Mouse (Mus musculus) splenic B cell, adult 2 months (primary cell): ENCODE results near the gene Dnah17.

Experiments used
- DNase-seq: peaks from one replicate; pipeline ENCODE4 v3.0.0-alpha.2; 2011; ENCODE audit warnings: low read depth, low spot score
- H3K27me3 ChIP-seq: 2 replicates; pipeline ENCODE4 v1.6.1; 2012; ENCODE audit warnings: mild to moderate bottlenecking, low read length, moderate library complexity, mixed read lengths; ENCODE audit not compliant: control insufficient read depth, poor library complexity, insufficient read depth, severe bottlenecking
- H3K36me3 ChIP-seq: 2 replicates; pipeline ENCODE4 v1.6.1; 2012; ENCODE audit warnings: mild to moderate bottlenecking, low read length, moderate library complexity, mixed read lengths; ENCODE audit not compliant: control insufficient read depth, poor library complexity, insufficient read depth, severe bottlenecking

Gene Dnah17

GRCm38 (mm10) chr11:118085961-118086360 is 44.5 kb downstream of the Dnah17 start:
- Histone ChIP-seq H3K36me3 (no peaks in the 10 kb centered on the region), H3K27me3 (no peaks in the 10 kb centered on the region)
- DNase-seq, result no peak

GRCm38 (mm10) chr11:118085176-118085575 is 45.3 kb downstream of the Dnah17 start:
- Histone ChIP-seq H3K36me3 (no peaks in the 10 kb centered on the region), H3K27me3 (no peaks in the 10 kb centered on the region)
- DNase-seq, result no peak

GRCm38 (mm10) chr11:118084266-118084665 is 46.2 kb downstream of the Dnah17 start:
- H3K27me3 ChIP-seq, result no peaks in the 10 kb centered on the region
- H3K36me3 ChIP-seq, result no peaks in the 10 kb centered on the region
- no peak for DNase-seq

DNA sequence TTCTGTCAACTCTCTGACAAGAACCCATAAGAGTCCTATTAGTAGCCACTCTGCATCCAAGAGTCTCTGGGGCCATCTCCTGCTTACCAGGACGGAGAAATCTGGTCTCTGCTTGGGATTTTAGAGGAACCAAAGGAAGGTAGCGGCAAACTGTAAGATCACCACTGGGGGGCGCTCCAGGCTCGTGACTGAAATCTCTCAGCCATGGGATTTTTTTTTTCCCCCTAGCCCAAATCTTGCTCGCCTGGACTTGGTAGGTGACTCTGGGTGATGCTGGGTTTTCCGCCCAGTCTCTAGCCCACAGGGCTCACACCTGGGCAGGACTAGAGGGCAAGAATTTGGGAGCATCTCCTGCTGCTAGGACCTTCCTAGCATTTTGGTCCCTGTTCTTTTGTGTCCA is 46.6 kb downstream of the Dnah17 start:
- DNase-seq, result peak; percentile 83
- Histone ChIP-seq H3K36me3 (no peaks in the 10 kb centered on the region), H3K27me3 (no peaks in the 10 kb centered on the region)

- no peak for DNase-seq
- H3K27me3 ChIP-seq, result no peaks in the 10 kb centered on the region
Observed at GRCm38 (mm10) chr11:118082294-118082693, 48.1 kb downstream of the Dnah17 start.

GRCm38 (mm10) chr11:118079750-118080149 is 50.7 kb downstream of the Dnah17 start:
- DNase-seq, result no peak
- Histone ChIP-seq H3K36me3 (no peaks in the 10 kb centered on the region), H3K27me3 (no peaks in the 10 kb centered on the region)

More at GRCm38 (mm10) chr11:118082294-118082693, 48.1 kb downstream of the Dnah17 start:
- no peaks in the 10 kb centered on the region for H3K36me3 ChIP-seq

- Histone ChIP-seq H3K27me3 (no peaks in the 10 kb centered on the region), H3K36me3 (no peaks in the 10 kb centered on the region)
- no peak for DNase-seq
Observed at GRCm38 (mm10) chr11:118076929-118077328, 53.5 kb downstream of the Dnah17 start.

- H3K36me3 ChIP-seq, result no peaks in the 10 kb centered on the region
- no peak for DNase-seq
- H3K27me3 ChIP-seq, result no peaks in the 10 kb centered on the region
Observed at GRCm38 (mm10) chr11:118075035-118075522, 55.4 kb downstream of the Dnah17 start.

- DNase-seq, result no peak
- Histone ChIP-seq H3K36me3 (no peaks in the 10 kb centered on the region), H3K27me3 (no peaks in the 10 kb centered on the region)
Observed at GRCm38 (mm10) chr11:118071227-118071912, 59.1 kb downstream of the Dnah17 start.

DNA sequence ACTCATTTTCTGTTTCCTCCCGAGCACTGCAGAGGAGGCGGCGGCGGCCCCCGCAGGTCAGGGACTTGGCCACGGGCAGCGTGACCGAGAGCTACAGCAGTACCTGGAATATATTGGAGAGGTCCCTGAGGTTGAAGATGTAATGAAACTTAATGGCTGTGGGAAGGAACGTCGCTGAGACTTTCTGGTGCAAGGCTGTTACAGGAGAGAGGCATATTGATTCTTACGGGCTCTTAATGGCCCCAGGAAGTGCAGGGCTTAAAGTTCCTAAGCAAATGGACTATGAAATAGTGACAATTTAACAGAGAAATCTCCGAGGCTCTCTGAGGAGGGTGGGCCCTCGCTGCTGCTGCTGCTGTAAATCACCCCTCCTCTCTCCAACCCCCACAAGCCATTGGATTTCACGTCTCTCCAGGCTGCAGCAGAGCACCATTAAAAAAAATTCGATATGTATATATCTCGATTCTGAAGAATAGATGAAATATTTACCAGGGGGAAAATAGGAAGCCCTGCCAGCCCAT is 61.6 kb downstream of the Dnah17 start:
- DNase-seq, result no peak
- H3K36me3 ChIP-seq, result no peaks in the 10 kb centered on the region
- H3K27me3 ChIP-seq, result no peaks in the 10 kb centered on the region

DNA sequence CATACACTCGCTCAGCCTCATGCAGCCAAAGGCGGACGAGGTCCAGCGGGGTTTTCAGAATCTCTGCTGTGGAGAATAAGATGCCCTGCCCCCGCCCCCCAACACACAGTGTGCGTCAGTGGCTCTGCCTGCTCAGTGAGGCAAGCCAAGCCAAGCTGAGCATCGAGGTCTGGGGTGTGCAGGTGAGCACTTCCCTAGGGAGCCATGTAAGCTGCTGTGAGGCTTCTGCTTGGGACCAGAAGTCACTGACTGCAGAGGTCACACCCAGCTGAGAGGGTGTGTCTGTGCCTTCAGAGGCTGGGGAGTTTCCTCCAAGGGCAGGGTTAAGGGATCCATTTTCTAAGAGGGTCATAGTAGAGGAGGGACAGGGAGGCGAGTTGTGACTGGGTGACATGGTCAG is 62.8 kb downstream of the Dnah17 start:
- Histone ChIP-seq H3K27me3 (no peaks in the 10 kb centered on the region), H3K36me3 (no peaks in the 10 kb centered on the region)

DNA sequence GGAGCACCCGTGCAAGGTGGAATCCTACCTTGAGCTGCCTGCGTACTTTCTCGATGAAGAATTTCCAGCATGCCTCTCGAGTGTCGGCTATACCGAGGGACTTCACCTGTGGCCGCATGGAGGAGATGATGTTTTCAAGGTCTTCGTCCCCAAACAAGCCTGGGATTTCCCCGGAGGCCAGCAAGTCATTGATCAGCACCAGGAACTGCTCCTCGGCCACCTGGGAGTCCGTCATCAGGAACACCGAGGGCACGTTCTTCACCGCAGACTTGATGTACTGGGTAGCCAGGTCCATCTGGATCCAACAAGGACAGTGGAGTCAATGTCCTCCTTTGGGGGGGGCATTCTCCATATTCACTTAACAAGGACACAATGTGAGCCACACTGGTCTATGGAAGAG is 70.4 kb downstream of the Dnah17 start:
- DNase-seq, result no peak
- Histone ChIP-seq H3K27me3 (no peaks in the 10 kb centered on the region), H3K36me3 (no peaks in the 10 kb centered on the region)

More for the DNA sequence above, 62.8 kb downstream of the Dnah17 start:
- peak; percentile 15 for DNase-seq

DNA sequence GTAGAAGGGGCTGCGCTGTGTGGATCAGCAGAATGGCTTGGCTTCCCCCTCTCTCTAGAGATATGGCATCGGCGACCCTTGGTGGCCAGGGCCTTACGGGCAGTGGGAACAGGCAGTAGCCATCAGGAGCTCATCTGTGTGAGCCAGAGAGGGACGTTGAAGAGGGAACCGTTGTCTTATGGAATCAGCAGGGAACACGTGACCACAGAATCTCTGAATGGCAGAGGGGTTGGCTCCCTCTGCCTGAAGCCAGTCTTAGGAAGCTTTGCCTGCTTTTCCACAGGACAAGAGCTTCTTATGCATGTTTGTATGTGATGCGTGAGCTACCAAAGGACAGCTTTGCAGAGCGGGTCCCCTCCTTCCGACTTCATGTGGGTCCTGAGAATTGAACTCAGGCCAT is 71.6 kb downstream of the Dnah17 start:
- Histone ChIP-seq H3K36me3 (no peaks in the 10 kb centered on the region), H3K27me3 (no peaks in the 10 kb centered on the region)
- no peak for DNase-seq

DNA sequence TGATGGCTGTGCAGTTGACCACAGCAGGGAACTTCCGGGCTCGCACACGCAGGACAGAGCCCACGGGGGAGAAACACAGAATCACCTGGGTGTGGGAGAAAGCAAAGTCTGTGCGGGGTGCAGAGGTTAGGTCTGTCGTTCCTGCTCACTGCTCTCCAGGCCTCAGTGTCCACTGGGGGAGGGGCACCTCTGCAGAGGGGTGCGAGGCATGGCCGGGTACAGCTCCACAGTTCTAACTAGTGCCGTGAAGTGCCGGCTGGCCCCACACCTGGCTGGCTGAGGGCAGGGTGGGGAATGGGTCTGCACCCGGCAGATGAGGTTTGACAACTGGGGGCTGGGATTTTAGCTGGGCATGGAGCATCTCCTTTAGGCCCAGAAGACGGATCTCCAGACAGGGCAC is 72.1 kb downstream of the Dnah17 start:
- DNase-seq, result no peak
- H3K27me3 ChIP-seq, result no peaks in the 10 kb centered on the region
- H3K36me3 ChIP-seq, result no peaks in the 10 kb centered on the region

DNA sequence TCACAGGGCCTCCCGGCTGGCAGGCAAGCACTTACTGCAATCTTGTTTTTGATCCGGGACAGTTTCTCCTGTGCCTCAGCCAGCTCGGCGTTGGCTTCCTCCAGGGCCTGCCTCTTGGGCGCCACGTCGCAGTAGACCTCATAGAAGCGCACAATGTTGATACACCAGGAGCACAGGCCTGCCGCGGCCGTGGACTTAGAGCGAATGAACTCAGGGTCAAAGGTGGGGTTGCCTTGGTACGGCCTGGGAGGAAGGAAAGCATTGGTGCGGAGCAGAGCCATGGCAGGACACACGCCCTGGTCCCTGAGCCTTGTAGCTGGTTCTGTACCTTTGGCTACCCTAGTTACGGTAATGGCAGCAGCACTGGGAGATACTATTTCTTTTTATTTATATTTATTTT is 80.3 kb downstream of the Dnah17 start:
- Histone ChIP-seq H3K36me3 (no peaks in the 10 kb centered on the region), H3K27me3 (no peaks in the 10 kb centered on the region)
- no peak for DNase-seq

GRCm38 (mm10) chr11:118049641-118050040 is 80.8 kb downstream of the Dnah17 start:
- Histone ChIP-seq H3K36me3 (no peaks in the 10 kb centered on the region), H3K27me3 (no peaks in the 10 kb centered on the region)
- no peak for DNase-seq
